ENCODE assay signal across 8 mouse cellular contexts in the genomic region with DNA sequence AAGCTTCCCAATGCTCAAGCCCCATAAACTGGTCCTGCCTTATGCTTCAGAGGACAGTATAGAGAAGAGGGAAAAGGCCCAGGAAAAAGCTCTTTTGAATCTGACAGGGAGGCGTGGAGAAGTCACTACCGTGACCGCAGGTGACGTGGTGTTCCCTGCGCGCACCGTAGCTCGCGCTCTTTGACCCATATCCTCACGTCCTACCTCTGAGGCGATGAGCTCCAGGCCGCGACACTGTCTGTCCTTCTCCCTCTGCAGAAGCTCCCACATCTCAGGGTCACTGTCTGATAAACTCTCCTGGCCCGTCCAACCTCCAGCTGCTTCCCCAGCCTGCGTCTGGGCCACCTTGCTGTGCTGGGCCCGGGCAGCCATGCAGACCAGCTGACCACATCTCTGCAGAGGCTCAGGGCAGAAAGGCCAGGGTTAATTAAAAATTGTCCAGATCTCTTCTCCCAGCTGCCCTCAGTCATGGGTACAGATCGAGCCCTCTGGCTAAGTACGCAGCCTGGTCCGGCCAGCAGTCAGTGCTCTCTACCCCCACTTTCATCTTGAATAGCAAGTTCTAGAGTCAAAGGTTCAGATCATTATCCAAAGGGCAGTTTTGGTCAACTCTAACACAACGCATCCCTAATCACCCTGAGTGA. TPM values are rescaled to one million over a fixed set of nuclear protein-coding genes. Genes with fewer than 3 reads are reported as not detected.
DNase-seq lines count a peak whose midpoint lies in the region; ATAC-seq lines count a peak whose summit lies in the region.
"Had no signal": no experiment of that assay in that cellular context is flagged by ENCODE, and none has a peak within 500 bp of the region (broad histone marks: within the 10 kb centered on the region; RNA-seq: fewer than 3 reads in every experiment).

No protein-coding gene starts in this region.

- peak overlapping the region; percentile 45; the same call in 1 of the 2 replicates for H3K4me3 ChIP-seq in hindbrain, embryonic 12.5 days
- H3K4me3 ChIP-seq in liver, embryonic 11.5 days (ENCODE audit: low read depth, low read length), result peak overlapping the region; percentile 68

- peaks cover 49% of the 10 kb centered on the region for H3K27me3 ChIP-seq in hindbrain, embryonic 12.5 days
- H3K27me3 ChIP-seq in liver, embryonic 11.5 days (replicated peaks; ENCODE audit: control insufficient read depth, insufficient read depth, low read length), result peaks cover 27% of the 10 kb centered on the region

- 81% methylated on average over 20 of the region's 20 CpGs for WGBS in hindbrain, embryonic 12.5 days
- 72% methylated on average over 20 of the region's 20 CpGs for WGBS in liver, embryonic 11.5 days

- H3K4me1 ChIP-seq in hindbrain, embryonic 12.5 days, result peaks cover 54% of the 10 kb centered on the region
- H3K4me1 ChIP-seq in liver, embryonic 11.5 days (replicated peaks; ENCODE audit: control insufficient read depth, insufficient read depth, low read length), result peaks cover 44% of the 10 kb centered on the region

- peak overlapping the region; percentile 74; the same call in 1 of the 2 replicates for H3K4me2 ChIP-seq in hindbrain, embryonic 12.5 days (replicated peaks)
- H3K4me2 ChIP-seq in liver, embryonic 11.5 days, result peak overlapping the region; percentile 88

- no peak overlapping the region for H3K27ac ChIP-seq in hindbrain, embryonic 12.5 days
- H3K27ac ChIP-seq in liver, embryonic 11.5 days (ENCODE audit: low read depth, low read length), result peak overlapping the region; percentile 84

- peak; percentile 42 for DNase-seq in A20 (ENCODE audit: low read depth, low spot score)
- DNase-seq in CD4-positive helper T cell, adult 2 months (ENCODE audit: low read depth, low spot score), result peak; percentile 1
- no peak for DNase-seq in liver, embryonic 11.5 days (ENCODE audit: low spot score)
- no peak for DNase-seq in layer of hippocampus, adult 9-11 months
- no peak for DNase-seq in urinary bladder, postnatal 25 days (ENCODE audit: low spot score)
- no peak for DNase-seq in frontal cortex, postnatal 10 days (ENCODE audit: low spot score in 2 of 2)
- DNase-seq: adrenal gland, postnatal 10 days had no signal

- ATAC-seq in hindbrain, embryonic 12.5 days (ENCODE audit: low FRiP score), result no peak
- no peak for ATAC-seq in liver, embryonic 11.5 days (replicated peaks; ENCODE audit: low FRiP score)

- no peak overlapping the region; the same call in 1 of the 2 replicates for H3K9ac ChIP-seq in hindbrain, embryonic 12.5 days
- peak overlapping the region; percentile 85 for H3K9ac ChIP-seq in liver, embryonic 11.5 days (ENCODE audit: low read depth, low read length)

- H3K36me3 ChIP-seq in hindbrain, embryonic 12.5 days, result peaks cover 18% of the 10 kb centered on the region; the same call in 1 of the 2 replicates
- peaks cover 36% of the 10 kb centered on the region for H3K36me3 ChIP-seq in liver, embryonic 11.5 days (ENCODE audit: control insufficient read depth, insufficient read depth, low read length)

- no peaks in the 10 kb centered on the region for H3K9me3 ChIP-seq in hindbrain, embryonic 12.5 days (replicated peaks)
- H3K9me3 ChIP-seq in liver, embryonic 11.5 days (ENCODE audit: control insufficient read depth, low read length), result no peaks in the 10 kb centered on the region

RNA-seq across cellular contexts. Expression of a gene that starts 1.4 kb away (rescaled TPM):
- polyA plus RNA-seq in hindbrain, embryonic 12.5 days (2016; fragmentation: Nextera tagmentation; extraction: Ambion mirVana), result 67.1 and 67.5 TPM in 2 replicates
- 261 and 286 TPM in 2 replicates for polyA plus RNA-seq in liver, embryonic 11.5 days (2014; fragmentation: Nextera tagmentation; extraction: Ambion mirVana)

RNA-seq across cellular contexts. Expression of a gene that starts 6.1 kb away (rescaled TPM):
- 7.7 and 8.4 TPM in 2 replicates for polyA plus RNA-seq in hindbrain, embryonic 12.5 days (2016; fragmentation: Nextera tagmentation; extraction: Ambion mirVana)
- polyA plus RNA-seq in liver, embryonic 11.5 days (2014; fragmentation: Nextera tagmentation; extraction: Ambion mirVana), result 34.2 TPM in 2 replicates

RNA-seq across cellular contexts. Expression of a gene that starts 13.5 kb away (rescaled TPM):
- polyA plus RNA-seq in hindbrain, embryonic 12.5 days (2016; fragmentation: Nextera tagmentation; extraction: Ambion mirVana), result 101 and 109 TPM in 2 replicates
- 0.56 TPM in 1 of 2 replicates, not detected in the other for polyA plus RNA-seq in liver, embryonic 11.5 days (2014; fragmentation: Nextera tagmentation; extraction: Ambion mirVana)

RNA-seq across cellular contexts. Expression of a gene that starts 19.4 kb away (rescaled TPM):
- 2.2 and 4.8 TPM in 2 replicates for polyA plus RNA-seq in hindbrain, embryonic 12.5 days (2016; fragmentation: Nextera tagmentation; extraction: Ambion mirVana)
- polyA plus RNA-seq in liver, embryonic 11.5 days (2014; fragmentation: Nextera tagmentation; extraction: Ambion mirVana), result 0.32 and 0.39 TPM in 2 replicates

Comparison
In these comparisons a context has a peak if more than half of its experiments do, and no peak if none do; other contexts are left out.
1. DNase-seq: peak in A20 (single experiment) and CD4-positive helper T cell, adult 2 months (single experiment); none in liver, embryonic 11.5 days (single experiment), layer of hippocampus, adult 9-11 months (single experiment), urinary bladder, postnatal 25 days (single experiment) and frontal cortex, postnatal 10 days (0 of 2).
2. RNA of a gene that starts 13.5 kb away (polyA plus RNA-seq): 101 to 109 TPM in hindbrain, embryonic 12.5 days; 0.56 TPM in liver, embryonic 11.5 days; every median in the first group is over 10 times any median in the second.